Mouse (Mus musculus) gastrocnemius, postnatal 25 days (tissue): ENCODE results near the gene Atp2c1. TPM values are rescaled to one million over a fixed set of nuclear protein-coding genes. Genes with fewer than 3 reads are reported as not detected.
A peak's percentile ranks its signal among the peaks of the same experiment; 100 is the strongest.

ENCODE experiments used
- DNase-seq: peaks from one replicate; pipeline ENCODE4 v3.0.0; 2022
- long read RNA-seq, 2 experiments: library from polyadenylated mRNA; stranded (forward); transcript quantifications; one replicate each; pipeline ENCODE4 v2.0.0; 2021
- total RNA-seq, 2 experiments: library from RNA; stranded (reverse); gene quantifications; 1 replicate in 1 of 2; 2 replicates in 1 of 2; pipeline ENCODE4 v1.2.3; 2021

Gene Atp2c1
- total RNA-seq = 10 to 100 TPM; 28.6 to 29.0 TPM
- long read RNA-seq, experiment 1, full-length matches to known transcripts = 8 of 10 reads
- long read RNA-seq, experiment 1, partial matches to known transcripts = 1 of 10 reads
- long read RNA-seq, experiment 1, other reads (novel, unspliced or antisense) = 1 of 10 reads
- long read RNA-seq, experiment 2, full-length matches to known transcripts = 13 of 20 reads
- long read RNA-seq, experiment 2, partial matches to known transcripts = 1 of 20 reads
- long read RNA-seq, experiment 2, other reads (novel, unspliced or antisense) = 6 of 20 reads

GRCm38 (mm10) chr9:105527219-105527618, at the start of gene Atp2c1:
Atp2c1 (minus strand) TSS chr9:105527319.
- DNase-seq = no peak

DNA sequence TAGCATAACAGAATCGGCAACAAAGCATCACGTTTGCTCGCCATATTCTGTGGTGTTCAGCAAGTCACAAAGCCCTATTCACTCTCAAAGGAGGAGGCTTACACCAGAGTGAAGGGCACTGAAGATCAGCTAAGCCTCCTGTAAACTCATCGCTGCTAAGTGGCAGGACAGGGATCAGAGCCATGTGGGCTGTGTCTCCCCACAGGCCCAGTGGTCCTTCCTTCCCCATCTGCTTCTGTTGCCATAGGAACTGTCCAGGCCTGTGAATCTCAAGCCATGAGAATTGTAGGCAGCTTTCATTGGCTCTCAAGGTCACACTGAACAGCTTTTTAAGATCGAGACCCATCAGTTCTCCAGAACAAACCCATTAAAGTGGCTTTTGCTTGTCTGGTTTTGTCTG, 30.3 kb upstream of the Atp2c1 start:
- no peak for DNase-seq

DNA sequence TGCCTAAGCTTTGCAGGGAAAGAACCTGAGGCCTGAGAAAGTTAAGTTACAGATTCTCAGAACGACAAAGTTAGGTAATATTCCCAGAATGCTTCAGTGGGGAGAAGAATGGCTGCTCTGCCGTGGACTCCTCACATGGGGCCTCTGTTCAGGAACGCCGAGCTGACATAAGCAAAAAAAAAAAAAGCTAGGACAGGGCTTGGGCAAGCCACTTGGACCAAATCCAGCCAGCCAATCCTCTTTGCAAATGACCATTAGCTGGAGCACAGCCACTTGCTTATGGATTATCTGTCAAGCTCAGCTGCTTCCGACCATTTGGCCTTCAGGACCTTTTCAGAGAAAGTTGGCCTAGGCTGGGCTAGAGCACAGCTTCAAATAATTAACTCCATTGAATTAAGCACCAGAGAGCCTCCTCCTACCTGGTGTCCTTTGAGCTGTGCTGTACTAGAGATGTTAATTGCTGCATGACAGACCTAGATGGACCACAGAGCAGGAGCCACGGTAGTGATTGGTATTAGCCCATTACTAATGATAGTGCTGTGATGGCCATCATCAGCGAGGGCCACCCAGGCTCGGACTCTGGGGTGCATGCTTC, 29.1 kb upstream of the Atp2c1 start:
- DNase-seq = no peak

DNA sequence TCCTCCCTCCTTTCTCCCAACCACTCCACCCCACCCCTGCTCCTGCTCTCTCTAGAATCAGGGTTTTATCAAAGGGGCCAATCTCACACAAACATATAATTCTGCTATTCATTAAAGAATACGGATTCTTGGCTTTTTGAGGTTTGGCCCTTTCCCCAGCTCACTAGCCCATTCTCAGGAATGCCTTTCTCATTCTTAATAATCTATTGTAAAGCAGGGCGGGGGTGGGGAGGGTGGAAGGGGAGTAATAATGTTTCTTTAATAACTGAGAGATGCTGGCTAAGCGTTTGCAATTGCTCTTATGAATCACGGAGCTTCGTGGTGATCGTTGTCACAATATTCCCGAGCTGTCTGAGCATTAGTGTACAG, 27.3 kb upstream of the Atp2c1 start:
- DNase-seq = no peak

DNA sequence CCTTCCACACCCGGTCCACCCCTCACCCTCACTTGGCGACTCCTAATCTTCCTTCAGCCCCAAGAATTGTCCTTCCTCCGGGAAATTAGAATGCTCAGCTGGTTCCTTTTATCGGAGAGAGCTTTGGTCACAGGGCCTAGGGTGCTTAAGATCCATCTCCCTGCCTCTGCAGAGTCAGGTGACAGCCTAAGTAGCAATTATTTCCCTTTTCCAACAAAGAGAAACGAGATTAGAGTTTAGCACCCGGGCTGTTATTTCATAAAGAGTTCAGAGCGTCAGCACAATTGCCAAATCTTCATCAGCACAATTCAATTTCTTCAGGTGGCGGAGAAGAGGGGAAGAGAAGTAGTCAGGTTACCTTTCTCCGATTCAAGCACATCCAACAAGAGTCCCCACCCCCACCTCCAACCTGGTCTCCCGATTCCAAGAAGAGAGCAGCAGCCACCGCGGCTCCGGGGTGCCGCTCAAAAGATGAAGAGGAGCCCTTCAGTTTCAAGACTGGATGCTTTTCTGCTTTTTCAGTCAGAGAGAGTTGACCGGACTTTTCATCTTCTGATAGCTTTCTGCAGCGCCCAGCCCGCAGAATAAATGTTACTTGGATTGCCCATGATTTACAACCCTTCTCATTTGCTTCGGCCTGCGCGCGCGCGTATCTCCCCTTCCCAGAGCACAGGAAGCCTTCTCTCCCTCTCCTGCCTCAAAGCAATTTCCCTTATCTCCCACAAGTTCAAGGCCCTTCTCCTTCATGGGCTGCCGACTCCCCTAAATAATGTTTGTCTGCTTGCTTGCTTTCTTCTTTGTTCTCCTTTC, 26.7 kb upstream of the Atp2c1 start:
- no peak for DNase-seq

DNA sequence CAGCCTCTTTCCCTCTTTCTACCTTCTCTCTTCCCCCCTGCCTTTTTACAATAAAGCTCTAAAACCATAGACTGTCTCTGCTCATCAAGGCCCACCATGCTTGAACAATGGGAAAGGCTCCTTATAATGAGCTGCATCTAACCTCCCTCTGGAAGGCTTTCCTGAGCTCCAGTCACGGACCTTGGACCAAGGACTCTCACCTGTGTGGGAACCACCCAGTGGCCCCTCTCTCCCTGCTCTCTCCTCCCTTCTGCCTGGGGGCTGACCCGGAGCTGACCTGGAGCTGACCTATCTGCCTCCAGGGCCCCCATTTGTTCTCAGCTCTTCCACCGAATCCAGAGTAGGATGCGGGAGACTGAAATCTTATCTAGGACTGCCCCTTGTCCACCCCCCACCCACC, 24.3 kb upstream of the Atp2c1 start:
- DNase-seq = no peak

GRCm38 (mm10) chr9:105549096-105549495, 22.0 kb upstream of the Atp2c1 start:
- no peak for DNase-seq

DNA sequence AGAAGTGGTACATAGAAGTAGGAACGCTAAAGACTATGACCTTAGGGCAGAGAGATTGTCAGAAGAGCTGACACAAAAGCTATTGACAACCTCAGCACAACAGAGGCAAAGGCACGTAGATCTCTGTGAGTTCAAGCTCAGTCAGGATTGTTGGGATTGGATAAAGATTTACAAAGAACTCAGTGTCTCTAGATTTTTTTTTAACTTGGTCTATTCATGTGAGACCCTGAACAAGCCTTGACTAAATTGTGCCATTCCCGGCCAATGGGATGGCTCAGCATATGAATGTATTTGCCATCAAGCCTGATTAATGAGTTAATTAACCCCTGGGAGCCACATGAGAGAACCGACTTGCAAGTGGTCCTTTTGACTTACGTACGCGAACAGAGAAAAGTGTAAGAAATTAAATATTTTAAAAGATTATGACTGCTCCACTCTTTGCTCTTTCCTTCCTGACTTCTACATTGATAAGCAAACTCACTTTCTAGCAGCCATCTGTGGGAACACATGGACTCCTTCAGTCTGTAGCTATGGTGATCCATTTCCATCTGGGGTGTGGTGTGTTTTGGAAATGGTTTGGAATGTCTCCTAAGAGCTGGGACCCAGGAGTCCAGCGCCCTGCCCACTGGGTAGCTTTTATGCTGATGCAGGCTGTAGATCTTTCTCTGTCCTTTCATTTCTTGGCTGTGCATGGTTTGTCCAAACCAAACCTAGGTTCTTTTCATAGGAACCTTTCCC, 17.1 kb upstream of the Atp2c1 start:
- no peak for DNase-seq

- DNase-seq = no peak
Measured at GRCm38 (mm10) chr9:105537473-105537872, 10.4 kb upstream of the Atp2c1 start.

- DNase-seq = no peak
Measured at GRCm38 (mm10) chr9:105536877-105537276, 9.8 kb upstream of the Atp2c1 start.

DNA sequence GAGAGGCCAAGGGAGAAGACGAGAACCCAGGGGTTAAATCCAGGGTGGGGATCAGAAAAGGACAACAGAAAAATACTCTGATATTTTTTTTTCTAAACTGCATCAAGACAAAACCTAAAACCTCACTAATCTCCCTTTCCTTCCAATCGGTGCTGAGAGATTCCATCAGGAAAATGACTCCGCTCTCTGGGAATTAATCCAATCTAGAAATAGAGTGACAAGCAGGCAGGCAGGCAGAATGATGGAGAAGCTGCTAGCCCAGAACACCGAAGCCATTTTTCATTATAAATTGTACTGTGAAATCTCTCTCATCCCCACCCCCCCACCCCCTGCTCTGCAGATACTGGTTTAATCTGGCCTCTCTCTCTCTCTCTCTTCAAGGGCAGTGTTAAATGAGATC, 1.8 kb downstream of the Atp2c1 start:
- DNase-seq = no peak

DNA sequence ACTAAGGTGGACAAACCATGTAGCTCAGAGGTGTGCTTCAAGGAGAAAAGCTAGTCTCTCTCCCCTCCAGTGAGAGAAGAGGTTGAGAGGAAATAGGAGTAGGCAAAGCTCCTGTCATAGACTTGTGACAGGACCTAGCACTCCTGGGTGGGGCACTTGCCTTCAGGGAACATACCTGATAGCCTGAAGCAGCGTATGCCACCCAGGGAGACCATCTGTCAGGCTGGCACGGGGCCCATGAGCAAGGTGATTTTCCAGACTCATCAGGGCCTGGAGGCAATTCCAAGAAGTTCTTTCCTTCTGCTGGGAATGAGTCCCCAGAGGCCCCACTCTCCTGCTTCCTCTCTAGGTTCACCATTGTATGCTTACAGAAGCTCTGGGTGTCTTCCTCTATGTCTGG, 4.1 kb downstream of the Atp2c1 start:
- no peak for DNase-seq

DNA sequence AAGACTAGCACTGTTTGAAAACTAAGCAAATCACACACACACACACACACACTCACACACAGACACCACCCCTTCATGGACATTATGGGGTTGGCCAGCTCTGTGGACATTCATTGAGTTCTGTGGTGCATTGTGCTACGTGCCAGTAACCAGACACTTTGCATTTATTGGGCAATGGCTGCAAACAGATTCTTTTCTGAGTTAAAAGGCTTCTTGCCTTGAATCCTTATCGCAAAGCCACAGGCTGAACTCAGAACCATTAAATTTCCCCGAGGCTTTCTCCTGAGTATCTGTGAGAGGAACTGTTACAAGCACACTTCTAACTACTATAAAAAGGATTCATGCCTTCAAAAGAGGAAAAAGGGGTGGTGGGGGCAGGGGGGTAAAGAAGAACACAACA, 5.1 kb downstream of the Atp2c1 start:
- DNase-seq = no peak

GRCm38 (mm10) chr9:105520776-105521552, 6.2 kb downstream of the Atp2c1 start:
- peak; percentile 50 for DNase-seq

DNA sequence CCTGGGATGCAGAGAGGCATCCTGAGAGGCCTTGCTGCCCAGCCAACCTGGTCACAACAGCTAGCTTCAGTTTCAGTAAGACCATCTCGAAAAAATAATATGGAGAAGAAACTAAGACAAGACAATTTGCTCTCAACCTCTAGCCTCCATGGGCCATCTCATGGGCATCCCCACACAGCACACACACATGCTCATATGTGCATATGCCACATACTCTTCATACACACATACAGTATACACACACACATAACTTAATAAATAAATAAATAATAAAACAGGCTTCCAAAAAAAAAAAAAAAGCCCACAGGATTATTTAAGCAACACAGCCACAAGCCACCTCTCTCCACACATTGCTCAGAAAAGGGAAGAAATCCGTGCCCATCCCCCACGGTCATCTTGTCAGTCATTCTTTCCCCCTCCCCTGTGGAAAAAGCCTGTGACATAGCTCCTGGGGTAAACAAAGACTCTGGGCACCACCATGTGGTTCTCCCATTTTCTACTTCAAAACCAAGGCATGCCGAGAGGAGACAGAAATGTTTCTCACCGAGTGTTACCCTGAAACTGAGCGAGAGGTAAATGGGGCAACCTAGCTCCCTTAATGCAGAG, 7.7 kb downstream of the Atp2c1 start:
- no peak for DNase-seq

DNA sequence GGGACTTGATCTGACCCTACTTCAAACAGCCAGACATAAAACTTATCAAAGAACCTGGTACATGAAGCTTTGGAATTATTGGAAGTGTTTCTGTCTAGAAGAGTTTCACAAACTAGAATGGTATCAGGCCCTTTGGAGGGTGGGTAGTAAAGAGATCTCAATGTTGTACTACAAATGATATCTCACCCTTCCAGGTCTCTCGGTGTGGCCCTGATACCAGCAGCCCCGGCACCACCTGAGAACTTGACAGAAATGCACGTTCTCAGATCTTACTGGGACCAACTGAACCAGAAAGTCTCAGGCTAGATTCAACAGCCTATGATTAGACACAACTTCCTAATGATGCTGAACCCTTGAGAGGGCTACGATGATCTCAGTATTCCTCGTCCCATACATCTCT, 23.4 kb downstream of the Atp2c1 start:
- no peak for DNase-seq

DNA sequence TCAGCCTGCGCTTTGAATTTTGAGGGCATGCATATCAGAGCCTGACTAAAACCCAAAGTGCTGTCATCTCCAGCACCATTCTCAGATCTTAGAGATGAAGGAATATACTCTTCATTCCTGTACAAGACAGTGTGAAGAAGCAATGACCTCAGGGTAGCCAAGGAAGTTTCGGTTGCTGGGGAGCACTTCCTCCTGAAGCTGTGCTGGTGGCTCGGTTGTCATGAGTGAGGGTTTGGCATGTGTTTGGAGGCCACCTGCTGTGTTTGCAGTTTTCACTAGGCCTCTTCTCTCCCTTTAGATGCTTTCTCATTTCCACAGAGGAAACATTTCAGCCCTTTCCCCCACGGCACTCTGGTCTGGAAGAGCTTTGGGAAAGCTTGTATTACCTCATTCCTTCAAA, 24.7 kb downstream of the Atp2c1 start:
- no peak for DNase-seq

DNA sequence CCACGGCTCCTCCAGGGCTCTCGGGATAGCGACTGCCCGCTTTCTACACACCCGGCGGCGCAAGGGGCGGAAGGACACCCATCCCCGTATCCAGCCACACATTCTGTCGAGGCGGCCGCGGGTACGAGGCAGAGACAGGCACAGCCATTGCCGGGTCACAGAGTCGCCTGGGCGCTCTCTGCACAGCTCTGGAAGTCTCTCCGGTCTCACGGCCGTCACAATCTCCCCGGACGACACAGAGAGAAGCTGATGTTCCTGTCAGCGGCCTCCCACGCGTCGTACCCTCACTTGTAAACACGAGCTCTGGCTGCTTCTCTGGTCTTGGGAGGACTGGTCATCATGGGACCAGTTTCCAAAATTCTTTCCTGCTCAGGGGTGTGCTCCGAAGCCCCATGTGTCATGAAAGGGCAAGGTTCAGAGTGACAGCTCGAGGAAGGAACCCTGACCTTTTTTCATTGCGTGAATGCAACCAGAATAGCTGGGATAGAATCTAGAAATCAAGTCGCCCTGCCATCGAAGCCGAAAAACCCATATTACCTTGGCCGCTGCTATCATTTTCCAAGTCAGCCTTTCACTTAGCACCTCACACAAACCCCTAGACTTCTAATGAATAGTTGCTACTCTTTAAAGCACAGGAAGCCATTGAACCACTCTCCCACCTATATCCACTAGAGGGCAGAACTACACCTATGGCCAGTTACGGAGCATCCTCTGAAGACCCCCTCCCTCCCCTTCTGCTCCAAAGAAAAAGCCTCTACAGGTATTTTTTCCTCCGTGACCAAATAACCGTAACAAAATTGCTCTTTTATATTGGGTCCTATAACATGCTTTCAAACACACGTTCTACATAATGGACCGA, 31.6 kb downstream of the Atp2c1 start:
- DNase-seq = no peak

DNA sequence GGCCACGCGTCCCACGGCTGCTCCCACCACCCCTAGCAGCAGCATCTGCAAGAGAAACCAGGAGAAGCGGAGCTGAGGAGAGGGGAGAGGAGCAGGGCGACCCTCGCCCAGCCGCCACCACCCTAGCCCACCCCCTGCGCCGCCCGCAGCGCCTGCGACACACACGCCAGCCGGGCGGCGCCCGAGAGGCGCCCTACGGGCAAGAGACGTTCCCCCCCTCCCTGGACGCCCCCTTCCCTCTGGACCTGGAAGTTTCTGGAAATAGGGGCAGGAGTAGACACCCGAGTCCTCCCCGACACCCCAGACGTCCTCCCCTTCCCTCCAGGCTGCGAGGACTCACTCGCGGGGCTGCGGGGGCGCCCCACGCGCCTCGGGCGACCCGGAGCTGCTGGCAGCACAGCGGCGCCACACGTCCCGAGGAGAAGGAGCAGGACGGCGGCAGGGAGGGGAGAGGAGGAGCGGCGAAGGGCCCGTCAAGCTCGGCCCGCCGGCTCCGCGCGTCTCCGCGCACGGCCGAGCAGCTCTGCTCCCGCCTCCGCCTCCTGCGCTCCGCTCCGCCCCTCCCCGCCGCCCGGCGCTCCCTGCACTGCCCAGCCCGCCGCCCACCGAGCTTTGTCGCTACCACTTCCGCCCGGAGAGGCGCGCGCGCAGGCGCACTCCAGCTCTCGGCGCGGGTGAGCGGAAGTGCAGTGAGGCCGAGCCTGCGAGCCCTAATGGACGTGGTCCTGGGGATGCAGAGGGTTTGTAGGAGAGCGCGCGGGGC, 32.4 kb downstream of the Atp2c1 start:
- DNase-seq = peak; percentile 97

GRCm38 (mm10) chr9:105492744-105493143, 34.4 kb downstream of the Atp2c1 start:
- no peak for DNase-seq
